Mouse (Mus musculus): ENCODE results near the gene Usp7. TPM values are rescaled to one million over a fixed set of nuclear protein-coding genes. Genes with fewer than 3 reads are reported as not detected.
"Not testable (repeated sequence)": the region's sequence is repeated elsewhere in the genome, so short reads cannot be mapped to it uniquely, and the experiment has no call there.

Gene Usp7
- polyA plus RNA-seq, 1 experiment from 2014 or later, result 22.6 TPM

DNA sequence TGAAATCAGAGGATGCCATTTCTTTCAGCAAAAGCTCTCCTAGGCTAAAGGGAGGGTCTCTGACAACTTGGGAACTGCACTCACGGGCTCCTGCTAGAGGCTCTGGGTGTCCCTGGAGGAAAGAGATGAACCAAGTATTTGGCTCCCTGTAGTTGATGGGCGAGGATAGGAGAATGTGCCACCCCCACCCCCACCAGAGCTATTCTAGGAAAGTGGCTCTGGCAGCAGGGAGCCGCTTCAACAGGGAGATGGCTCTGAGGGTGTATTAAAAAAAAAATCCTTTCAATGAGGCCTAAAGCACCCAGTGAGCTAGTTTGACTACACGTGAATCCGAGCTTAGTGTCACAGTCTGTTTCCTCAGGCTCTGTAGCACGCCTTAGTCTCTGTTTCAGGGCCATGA is 29.1 kb downstream of the Usp7 start:
- Histone ChIP-seq H3K27ac (no peak overlapping the region), H3K36me3 (no peaks in the 10 kb centered on the region), H3K4me2 (replicated peaks) (no peak overlapping the region), H3K4me3 (replicated peaks) (no peak overlapping the region), H3K4me1 (replicated peaks) (no peaks in the 10 kb centered on the region), H3K9ac (no peak overlapping the region), H3K27me3 (replicated peaks) (no peaks in the 10 kb centered on the region), H3K9me3 (no peaks in the 10 kb centered on the region)
- ATAC-seq, result no peak
- 65% methylated on average over 6 of the region's 6 CpGs for WGBS

DNA sequence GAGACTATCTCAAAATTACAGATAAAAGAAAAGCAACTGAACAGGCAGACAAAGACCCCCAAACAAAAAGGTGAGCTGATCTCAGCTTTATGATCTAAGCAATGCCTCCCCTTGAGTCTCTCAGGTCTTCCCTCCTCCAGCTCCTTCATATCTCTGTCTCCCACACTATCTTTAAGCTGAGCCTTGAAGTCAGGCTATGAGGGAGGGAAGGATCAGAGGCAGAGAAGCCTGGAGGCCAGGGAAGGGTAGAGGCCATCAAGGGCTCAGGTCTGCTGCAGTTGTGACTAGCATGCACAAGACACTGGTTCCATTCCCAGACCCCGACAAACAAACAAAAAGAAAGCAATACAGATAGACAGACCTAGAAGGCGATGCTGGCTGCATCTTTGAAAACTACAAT is 30.2 kb downstream of the Usp7 start:
- 89% methylated on average over 2 of the region's 2 CpGs for whole genome bisulfite sequencing
- Histone ChIP-seq H3K9ac (no peak overlapping the region), H3K4me1 (replicated peaks) (no peaks in the 10 kb centered on the region), H3K27ac (no peak overlapping the region), H3K36me3 (no peaks in the 10 kb centered on the region), H3K4me2 (replicated peaks) (no peak overlapping the region), H3K9me3 (no peaks in the 10 kb centered on the region), H3K27me3 (replicated peaks) (no peaks in the 10 kb centered on the region), H3K4me3 (replicated peaks) (no peak overlapping the region)
- ATAC-seq, result no peak

DNA sequence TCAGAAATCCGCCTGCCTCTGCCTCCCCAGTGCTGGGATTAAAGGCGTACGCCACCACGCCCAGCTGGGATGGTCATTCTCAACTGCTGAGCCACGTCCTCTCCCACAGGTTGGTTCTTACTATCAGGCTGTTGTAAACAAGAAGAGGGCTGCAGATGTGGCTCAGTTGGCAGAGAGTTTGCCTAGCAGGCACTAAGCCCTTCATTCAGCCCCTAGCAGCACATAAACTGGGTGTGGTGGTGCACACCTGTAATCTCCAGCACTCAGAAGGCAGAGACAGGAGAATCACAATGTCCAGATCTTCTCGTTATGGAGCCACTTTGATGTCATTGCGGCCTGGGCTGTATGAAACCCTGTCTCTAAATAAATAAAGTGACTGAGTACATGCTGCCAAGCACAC is 31.1 kb downstream of the Usp7 start:
- Histone ChIP-seq H3K4me1 (replicated peaks) (no peaks in the 10 kb centered on the region), H3K27ac (no peak overlapping the region), H3K36me3 (no peaks in the 10 kb centered on the region), H3K4me2 (replicated peaks) (no peak overlapping the region), H3K4me3 (replicated peaks) (no peak overlapping the region), H3K9ac (no peak overlapping the region), H3K9me3 (no peaks in the 10 kb centered on the region), H3K27me3 (replicated peaks) (no peaks in the 10 kb centered on the region)
- WGBS, result 87% methylated on average over 7 of the region's 7 CpGs
- no peak for ATAC-seq

DNA sequence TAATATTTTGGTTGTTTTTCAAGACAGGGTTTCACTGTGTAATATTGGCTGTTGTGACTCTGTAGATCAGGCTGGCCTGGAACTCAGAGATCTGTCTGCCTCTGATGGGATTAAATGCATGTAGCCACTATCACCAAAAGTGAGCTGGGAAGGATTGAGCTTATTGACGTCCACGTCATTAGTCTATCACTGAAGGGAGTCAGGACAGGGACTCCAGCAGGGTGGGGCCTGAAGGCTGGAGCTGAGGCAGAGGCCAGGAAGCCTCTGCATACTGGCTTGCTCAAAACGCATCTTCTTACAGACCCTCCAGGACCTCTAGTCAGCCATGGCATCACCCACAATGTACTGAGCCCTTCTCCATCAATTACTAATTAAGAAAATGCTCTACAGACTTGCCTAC is 33.1 kb downstream of the Usp7 start:
- Histone ChIP-seq H3K9me3 (no peaks in the 10 kb centered on the region), H3K27me3 (replicated peaks) (no peaks in the 10 kb centered on the region), H3K4me3 (replicated peaks) (no peak overlapping the region), H3K4me2 (replicated peaks) (no peak overlapping the region), H3K27ac (no peak overlapping the region), H3K36me3 (no peaks in the 10 kb centered on the region), H3K4me1 (replicated peaks) (no peaks in the 10 kb centered on the region), H3K9ac (no peak overlapping the region)
- 67% methylated on average over 3 of the region's 3 CpGs for WGBS
- no peak for ATAC-seq

DNA sequence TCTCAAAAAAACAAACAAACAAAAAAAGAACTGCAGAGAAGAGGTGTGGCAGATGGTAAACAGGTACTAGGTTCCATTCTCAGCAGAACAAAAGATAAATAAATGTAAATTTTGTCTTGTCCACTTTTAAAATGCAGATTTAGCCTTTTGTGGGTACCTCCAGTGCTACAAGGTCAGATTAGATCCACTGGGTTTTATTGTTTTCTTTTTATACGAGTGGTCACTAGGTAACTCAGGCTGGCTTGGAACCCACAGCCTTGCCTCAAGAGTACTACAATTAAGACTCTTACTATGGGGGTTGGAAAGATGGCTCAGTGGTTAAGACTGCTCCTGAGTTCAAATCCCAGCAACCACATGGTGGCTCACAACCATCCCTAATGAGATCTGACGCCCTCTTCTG is 33.9 kb downstream of the Usp7 start:
- 71% methylated on average over 2 of the region's 2 CpGs for WGBS
- Histone ChIP-seq H3K4me1 (replicated peaks) (no peaks in the 10 kb centered on the region), H3K4me3 (replicated peaks) (no peak overlapping the region), H3K27ac (no peak overlapping the region), H3K9me3 (no peaks in the 10 kb centered on the region), H3K4me2 (replicated peaks) (no peak overlapping the region), H3K27me3 (replicated peaks) (no peaks in the 10 kb centered on the region), H3K36me3 (no peaks in the 10 kb centered on the region), H3K9ac (no peak overlapping the region)
- no peak for ATAC-seq

- not testable (repeated sequence) for ATAC-seq; H3K4me3 ChIP-seq (replicated peaks); H3K27me3 ChIP-seq (replicated peaks); H3K4me1 ChIP-seq (replicated peaks); H3K27ac ChIP-seq; H3K36me3 ChIP-seq; H3K4me2 ChIP-seq (replicated peaks); H3K9ac ChIP-seq; H3K9me3 ChIP-seq
- 88% methylated on average over 5 of the region's 6 CpGs for WGBS
These were observed 34.5 kb downstream of the Usp7 start for GRCm38 (mm10) chr16:8757586-8757985.

DNA sequence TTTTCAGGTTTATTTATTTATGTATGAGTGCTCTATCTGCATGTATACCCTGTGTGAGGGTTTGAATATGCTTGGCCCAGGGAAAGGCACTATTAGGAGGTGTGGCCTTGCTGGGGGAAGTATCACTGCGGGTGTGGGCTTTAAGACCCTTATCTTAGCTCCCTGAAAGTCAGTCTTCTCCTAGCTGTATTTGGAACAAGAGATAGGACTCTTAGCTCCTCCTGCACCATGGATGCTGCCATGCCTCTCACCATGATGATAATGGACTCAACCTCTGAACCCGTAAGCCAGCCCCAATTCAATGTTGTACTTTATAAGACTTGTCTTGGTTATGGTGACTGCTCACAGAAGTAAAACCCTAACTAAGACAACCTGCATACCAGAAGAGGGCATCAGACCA is 39.8 kb downstream of the Usp7 start:
- H3K4me2 ChIP-seq (replicated peaks), result no peak overlapping the region
- H3K9me3 ChIP-seq, result no peaks in the 10 kb centered on the region
- H3K27ac ChIP-seq, result no peak overlapping the region
- H3K36me3 ChIP-seq, result no peaks in the 10 kb centered on the region
- peak; percentile 64; the same call in 1 of the 2 replicates for ATAC-seq
- H3K27me3 ChIP-seq (replicated peaks), result no peaks in the 10 kb centered on the region
- WGBS, result 84% methylated on average over 2 of the region's 2 CpGs
- H3K9ac ChIP-seq, result no peak overlapping the region
- no peak overlapping the region for H3K4me3 ChIP-seq (replicated peaks)
- no peaks in the 10 kb centered on the region for H3K4me1 ChIP-seq (replicated peaks)

- H3K27ac ChIP-seq, result no peak overlapping the region
- H3K27me3 ChIP-seq (replicated peaks), result no peaks in the 10 kb centered on the region
- WGBS, result 66% methylated on average over 5 of the region's 5 CpGs
- no peak overlapping the region for H3K9ac ChIP-seq
- no peaks in the 10 kb centered on the region for H3K4me1 ChIP-seq (replicated peaks)
- peak; percentile 78; the same call in 1 of the 2 replicates for ATAC-seq
- H3K4me2 ChIP-seq (replicated peaks), result no peak overlapping the region
- H3K4me3 ChIP-seq (replicated peaks), result no peak overlapping the region
- no peaks in the 10 kb centered on the region for H3K36me3 ChIP-seq
- H3K9me3 ChIP-seq, result no peaks in the 10 kb centered on the region
These were observed 40.4 kb downstream of the Usp7 start for GRCm38 (mm10) chr16:8751555-8752235.

DNA sequence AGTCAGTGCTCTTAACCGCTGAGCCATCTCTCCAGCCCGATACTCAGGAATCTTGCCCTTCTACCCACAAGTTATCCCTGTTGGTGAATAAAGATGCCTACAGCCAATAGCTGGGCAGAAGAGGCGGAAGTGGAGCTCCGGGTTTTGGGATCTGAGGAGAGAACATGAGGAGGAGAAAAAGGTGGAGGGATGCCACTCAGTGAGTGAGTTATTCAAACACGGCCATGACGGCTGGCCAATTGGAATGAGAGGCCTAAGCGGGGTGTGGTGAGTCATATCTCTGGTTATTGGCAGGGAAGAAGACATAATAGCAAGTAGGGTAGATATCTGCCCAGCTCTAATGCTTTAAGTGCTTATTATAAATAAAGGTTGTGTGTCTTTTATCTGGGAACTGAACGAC is 43.2 kb downstream of the Usp7 start:
- WGBS, result 87% methylated on average over 8 of the region's 8 CpGs
- Histone ChIP-seq H3K4me1 (replicated peaks) (no peaks in the 10 kb centered on the region), H3K36me3 (no peaks in the 10 kb centered on the region), H3K27me3 (replicated peaks) (no peaks in the 10 kb centered on the region), H3K9ac (no peak overlapping the region), H3K27ac (no peak overlapping the region), H3K4me3 (replicated peaks) (no peak overlapping the region), H3K4me2 (replicated peaks) (no peak overlapping the region), H3K9me3 (no peaks in the 10 kb centered on the region)
- no peak for ATAC-seq

- H3K9me3 ChIP-seq, result no peaks in the 10 kb centered on the region
- no peaks in the 10 kb centered on the region for H3K36me3 ChIP-seq
- H3K4me1 ChIP-seq (replicated peaks), result no peaks in the 10 kb centered on the region
- no peak for ATAC-seq
- no peak overlapping the region for H3K9ac ChIP-seq
- H3K27me3 ChIP-seq (replicated peaks), result no peaks in the 10 kb centered on the region
- WGBS, result 75% methylated on average over 6 of the region's 6 CpGs
- H3K4me3 ChIP-seq (replicated peaks), result no peak overlapping the region
- H3K27ac ChIP-seq, result no peak overlapping the region
- H3K4me2 ChIP-seq (replicated peaks), result no peak overlapping the region
These were observed 43.8 kb downstream of the Usp7 start for GRCm38 (mm10) chr16:8748175-8748846.

DNA sequence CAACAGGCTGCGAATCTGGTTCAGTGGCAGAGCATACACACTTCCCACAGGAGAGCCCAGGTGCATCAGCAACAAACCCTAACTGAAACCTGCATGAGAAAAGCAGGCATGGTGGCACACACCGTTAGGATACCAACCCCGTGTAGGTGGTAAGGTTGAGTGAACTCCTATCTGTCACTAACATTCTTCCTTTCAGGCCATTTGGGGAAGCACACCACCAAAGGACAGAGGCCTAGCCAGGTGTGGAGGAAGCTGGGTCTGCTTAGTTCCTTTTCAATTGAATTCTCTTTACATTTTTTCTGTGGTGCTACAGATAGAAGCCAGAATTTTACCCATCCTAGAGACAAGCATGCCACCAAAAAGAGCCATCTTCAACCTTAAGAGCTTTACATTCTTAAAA is 44.3 kb downstream of the Usp7 start:
- Histone ChIP-seq H3K36me3 (no peaks in the 10 kb centered on the region), H3K4me1 (replicated peaks) (no peaks in the 10 kb centered on the region), H3K4me2 (replicated peaks) (no peak overlapping the region), H3K27ac (no peak overlapping the region), H3K27me3 (replicated peaks) (no peaks in the 10 kb centered on the region), H3K9ac (no peak overlapping the region), H3K9me3 (no peaks in the 10 kb centered on the region), H3K4me3 (replicated peaks) (no peak overlapping the region)
- no peak for ATAC-seq
- WGBS, result 80% methylated on average over 3 of the region's 3 CpGs

- 62% methylated on average over 2 of the region's 2 CpGs for WGBS
- H3K9me3 ChIP-seq, result no peaks in the 10 kb centered on the region
- H3K9ac ChIP-seq, result no peak overlapping the region
- H3K27me3 ChIP-seq (replicated peaks), result no peaks in the 10 kb centered on the region
- no peak overlapping the region for H3K4me2 ChIP-seq (replicated peaks)
- no peaks in the 10 kb centered on the region for H3K4me1 ChIP-seq (replicated peaks)
- no peak overlapping the region for H3K4me3 ChIP-seq (replicated peaks)
- H3K36me3 ChIP-seq, result no peaks in the 10 kb centered on the region
- no peak for ATAC-seq
- H3K27ac ChIP-seq, result no peak overlapping the region
These were observed 45.6 kb downstream of the Usp7 start for GRCm38 (mm10) chr16:8746509-8746908.

GRCm38 (mm10) chr16:8745751-8746150 is 46.4 kb downstream of the Usp7 start:
- WGBS, result 89% methylated on average over 2 of the region's 2 CpGs
- H3K4me1 ChIP-seq (replicated peaks), result no peaks in the 10 kb centered on the region
- H3K4me3 ChIP-seq (replicated peaks), result no peak overlapping the region
- no peak overlapping the region for H3K9ac ChIP-seq
- no peak overlapping the region for H3K4me2 ChIP-seq (replicated peaks)
- no peaks in the 10 kb centered on the region for H3K27me3 ChIP-seq (replicated peaks)
- no peak for ATAC-seq
- no peak overlapping the region for H3K27ac ChIP-seq
- H3K9me3 ChIP-seq, result no peaks in the 10 kb centered on the region
- H3K36me3 ChIP-seq, result no peaks in the 10 kb centered on the region

Measured in intestine, embryonic 15.5 days (tissue).